ENCODE assay signal across 7 mouse cellular contexts in the genomic region with DNA sequence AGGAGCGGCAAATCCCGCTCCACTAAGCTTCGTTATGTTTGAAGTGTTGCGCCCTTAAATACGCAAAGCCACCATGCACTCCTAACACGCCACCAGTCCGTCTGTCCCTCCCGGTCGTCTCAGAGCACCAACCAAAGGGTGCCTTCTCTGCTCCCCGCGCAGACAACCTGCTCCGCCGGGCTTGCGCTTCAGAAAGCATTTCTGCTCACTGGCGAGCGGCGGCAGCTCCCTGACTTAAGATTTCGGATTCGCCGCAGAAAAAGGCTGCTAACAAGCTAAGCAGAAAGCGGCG. TPM values are rescaled to one million over a fixed set of nuclear protein-coding genes. Genes with fewer than 3 reads are reported as not detected.
DNase-seq lines count a peak whose midpoint lies in the region; ATAC-seq lines count a peak whose summit lies in the region.

No protein-coding gene starts in this region.

- WGBS in neural tube, embryonic 11.5 days: 0% methylated on average over 22 of the region's 22 CpGs
- WGBS in limb, embryonic 10.5 days: under 1% methylated on average over 22 of the region's 22 CpGs
- WGBS in stomach, embryonic 14.5 days: 0% methylated on average over 22 of the region's 22 CpGs

- no peaks in the 10 kb centered on the region for H3K9me3 ChIP-seq in neural tube, embryonic 11.5 days (ENCODE audit: control insufficient read depth, low read length)
- no peaks in the 10 kb centered on the region for H3K9me3 ChIP-seq in limb, embryonic 10.5 days (replicated peaks)
- no peaks in the 10 kb centered on the region for H3K9me3 ChIP-seq in stomach, embryonic 14.5 days (ENCODE audit: control insufficient read depth, low read depth, low read length)

- DNase-seq in neural tube, embryonic 11.5 days (ENCODE audit: low spot score): no peak
- no peak for DNase-seq in neural tube, embryonic 10.5 days (ENCODE audit: extremely low spot score, low spot score)
- no peak for DNase-seq in limb, embryonic 10.5 days (ENCODE audit: low spot score)
- DNase-seq in spleen, adult 18-20 months: no peak
- DNase-seq in left cerebral cortex, postnatal 10 days (ENCODE audit: extremely low spot score in 1 of 2, low spot score in 2 of 2): no peak

- ATAC-seq in neural tube, embryonic 11.5 days (ENCODE audit: insufficient read depth, low FRiP score, low TSS enrichment): no peak
- peak; percentile 41 for ATAC-seq in erythroblast, adult 5-6 weeks (replicated peaks; ENCODE audit: low FRiP score, poor library complexity, severe bottlenecking)
- no peak for ATAC-seq in stomach, embryonic 14.5 days (ENCODE audit: insufficient number of reproducible peaks, insufficient read depth, low FRiP score, low read depth)

- H3K4me3 ChIP-seq in neural tube, embryonic 11.5 days (ENCODE audit: low read depth, low read length): peak overlapping the region; percentile 63
- H3K4me3 ChIP-seq in limb, embryonic 10.5 days: peak overlapping the region; percentile 99
- H3K4me3 ChIP-seq in stomach, embryonic 14.5 days (ENCODE audit: low read depth, low read length): peak overlapping the region; percentile 100

- H3K36me3 ChIP-seq in neural tube, embryonic 11.5 days (ENCODE audit: control insufficient read depth, insufficient read depth, low read length): peaks cover 15% of the 10 kb centered on the region
- peaks cover 47% of the 10 kb centered on the region for H3K36me3 ChIP-seq in limb, embryonic 10.5 days
- peaks cover 37% of the 10 kb centered on the region for H3K36me3 ChIP-seq in stomach, embryonic 14.5 days (ENCODE audit: control insufficient read depth, insufficient read depth, low read length)

- intact Hi-C loops in left cerebral cortex, postnatal 10 days (cut with DNase I): no loop called here

- H3K9ac ChIP-seq in neural tube, embryonic 11.5 days (ENCODE audit: low read length): peak overlapping the region; percentile 85
- H3K9ac ChIP-seq in stomach, embryonic 14.5 days (replicated peaks; ENCODE audit: low read depth, low read length): peak overlapping the region; percentile 99

- peak overlapping the region; percentile 94 for H3K27ac ChIP-seq in neural tube, embryonic 11.5 days (ENCODE audit: low read depth, low read length)
- H3K27ac ChIP-seq in limb, embryonic 10.5 days: peak overlapping the region; percentile 98
- H3K27ac ChIP-seq in stomach, embryonic 14.5 days (ENCODE audit: low read length): peak overlapping the region; percentile 94

- peak overlapping the region; percentile 83 for H3K4me2 ChIP-seq in neural tube, embryonic 11.5 days (ENCODE audit: low read depth)
- H3K4me2 ChIP-seq in stomach, embryonic 14.5 days (replicated peaks; ENCODE audit: low read depth, low read length): peak overlapping the region; percentile 93

- H3K27me3 ChIP-seq in neural tube, embryonic 11.5 days (ENCODE audit: control insufficient read depth, insufficient read depth, low read length): no peaks in the 10 kb centered on the region
- no peaks in the 10 kb centered on the region for H3K27me3 ChIP-seq in limb, embryonic 10.5 days (ENCODE audit: low read depth, poor library complexity, severe bottlenecking)
- H3K27me3 ChIP-seq in stomach, embryonic 14.5 days (ENCODE audit: control insufficient read depth, insufficient read depth, low read length): no peaks in the 10 kb centered on the region

- peaks cover 15% of the 10 kb centered on the region for H3K4me1 ChIP-seq in neural tube, embryonic 11.5 days (ENCODE audit: control insufficient read depth, insufficient read depth, low read length)
- H3K4me1 ChIP-seq in limb, embryonic 10.5 days: peaks cover 16% of the 10 kb centered on the region
- peaks cover 15% of the 10 kb centered on the region for H3K4me1 ChIP-seq in stomach, embryonic 14.5 days (ENCODE audit: control insufficient read depth, insufficient read depth, low read length)

RNA-seq across cellular contexts. Expression of a gene that starts 0.4 kb away (rescaled TPM):
- polyA plus RNA-seq in neural tube, embryonic 11.5 days (2014; fragmentation: Nextera tagmentation; extraction: Ambion mirVana): 1,610 and 1,750 TPM in 2 replicates
- total RNA-seq in erythroblast, adult 5-6 weeks (2015; ENCODE audit: low replicate concordance): 738 and 1,031 TPM in 2 replicates
- total RNA-seq in erythroblast, adult 5-6 weeks (2017; ENCODE audit: low replicate concordance): 502 and 613 TPM in 2 replicates
- 1,689 and 1,952 TPM in 2 replicates for polyA plus RNA-seq in limb, embryonic 10.5 days (2016; fragmentation: Nextera tagmentation; extraction: Ambion mirVana)
- polyA plus RNA-seq in stomach, embryonic 14.5 days (2014; fragmentation: Nextera tagmentation; extraction: Ambion mirVana): 2,694 and 2,736 TPM in 2 replicates
- total RNA-seq in left cerebral cortex, postnatal 10 days (2021): 100 to 1,000 TPM; 581 to 642 TPM

RNA-seq across cellular contexts. Expression of a gene that starts 30.1 kb away (rescaled TPM):
- 0.80 and 1.4 TPM in 2 replicates for polyA plus RNA-seq in neural tube, embryonic 11.5 days (2014; fragmentation: Nextera tagmentation; extraction: Ambion mirVana)
- total RNA-seq in erythroblast, adult 5-6 weeks (2015; ENCODE audit: low replicate concordance): not detected in 2 replicates
- not detected in 2 replicates for total RNA-seq in erythroblast, adult 5-6 weeks (2017; ENCODE audit: low replicate concordance)
- 0.49 and 0.66 TPM in 2 replicates for polyA plus RNA-seq in limb, embryonic 10.5 days (2016; fragmentation: Nextera tagmentation; extraction: Ambion mirVana)
- polyA plus RNA-seq in stomach, embryonic 14.5 days (2014; fragmentation: Nextera tagmentation; extraction: Ambion mirVana): 0.87 and 0.91 TPM in 2 replicates
- 1 to 10 TPM; 2.7 to 3.8 TPM for total RNA-seq in left cerebral cortex, postnatal 10 days (2021)

RNA-seq across cellular contexts. Expression of a gene that starts 33.8 kb away (rescaled TPM):
- 37.7 and 37.9 TPM in 2 replicates for polyA plus RNA-seq in neural tube, embryonic 11.5 days (2014; fragmentation: Nextera tagmentation; extraction: Ambion mirVana)
- 0.21 TPM in 1 of 2 replicates, not detected in the other for total RNA-seq in erythroblast, adult 5-6 weeks (2015; ENCODE audit: low replicate concordance)
- total RNA-seq in erythroblast, adult 5-6 weeks (2017; ENCODE audit: low replicate concordance): 0.14 and 0.17 TPM in 2 replicates
- polyA plus RNA-seq in limb, embryonic 10.5 days (2016; fragmentation: Nextera tagmentation; extraction: Ambion mirVana): 73.1 and 88.1 TPM in 2 replicates
- polyA plus RNA-seq in stomach, embryonic 14.5 days (2014; fragmentation: Nextera tagmentation; extraction: Ambion mirVana): 27.7 and 31.0 TPM in 2 replicates
- 1 to 10 TPM; 2.7 to 3.7 TPM for total RNA-seq in left cerebral cortex, postnatal 10 days (2021)

RNA-seq across cellular contexts. Expression of a gene that starts 45.0 kb away (rescaled TPM):
- 19.7 and 20.8 TPM in 2 replicates for polyA plus RNA-seq in neural tube, embryonic 11.5 days (2014; fragmentation: Nextera tagmentation; extraction: Ambion mirVana)
- 1.7 and 2.7 TPM in 2 replicates for total RNA-seq in erythroblast, adult 5-6 weeks (2015; ENCODE audit: low replicate concordance)
- total RNA-seq in erythroblast, adult 5-6 weeks (2017; ENCODE audit: low replicate concordance): 9.9 and 13.4 TPM in 2 replicates
- polyA plus RNA-seq in limb, embryonic 10.5 days (2016; fragmentation: Nextera tagmentation; extraction: Ambion mirVana): 35.3 and 37.8 TPM in 2 replicates
- polyA plus RNA-seq in stomach, embryonic 14.5 days (2014; fragmentation: Nextera tagmentation; extraction: Ambion mirVana): 16.4 and 20.6 TPM in 2 replicates
- 1 to 10 TPM; 7.0 to 7.1 TPM for total RNA-seq in left cerebral cortex, postnatal 10 days (2021)

RNA-seq across cellular contexts. Expression of a gene that starts 45.1 kb away (rescaled TPM):
- 24.4 and 31.6 TPM in 2 replicates for polyA plus RNA-seq in neural tube, embryonic 11.5 days (2014; fragmentation: Nextera tagmentation; extraction: Ambion mirVana)
- total RNA-seq in erythroblast, adult 5-6 weeks (2015; ENCODE audit: low replicate concordance): 0.42 TPM in 1 of 2 replicates, not detected in the other
- 3.7 TPM in 1 of 2 replicates, not detected in the other for total RNA-seq in erythroblast, adult 5-6 weeks (2017; ENCODE audit: low replicate concordance)
- polyA plus RNA-seq in limb, embryonic 10.5 days (2016; fragmentation: Nextera tagmentation; extraction: Ambion mirVana): 28.0 and 34.2 TPM in 2 replicates
- 22.2 and 23.9 TPM in 2 replicates for polyA plus RNA-seq in stomach, embryonic 14.5 days (2014; fragmentation: Nextera tagmentation; extraction: Ambion mirVana)
- 10 to 100 TPM; 30.2 to 30.5 TPM for total RNA-seq in left cerebral cortex, postnatal 10 days (2021)
